Mouse (Mus musculus) lung, embryonic 14.5 days (tissue): ENCODE measurements around the gene Armc2. TPM values are rescaled to one million over a fixed set of nuclear protein-coding genes. Genes with fewer than 3 reads are reported as not detected.
A peak's percentile ranks its signal among the peaks of the same experiment; 100 is the strongest.

Experiments
- ATAC-seq: fragments of 200-750 bp; cut with Nextera tagmentation; 2 replicates; pipeline ENCODE4 v1.8.0; 2017; ENCODE audit warnings: mild to moderate bottlenecking, moderate TSS enrichment, moderate library complexity; ENCODE audit not compliant: insufficient read depth
- DNase-seq: peaks from one replicate; pipeline ENCODE4 v3.0.0-alpha.2; 2015
- H3K27ac ChIP-seq: fragments of 300-500 bp; sonication (generic); 2 replicates; pipeline ENCODE4 v1.5.1; 2014; ENCODE audit warnings: low read depth, mild to moderate bottlenecking, moderate library complexity
- H3K27me3 ChIP-seq: fragments of 300-500 bp; sonication (generic); 2 replicates; pipeline ENCODE4 v1.6.1; 2014; ENCODE audit warnings: low read length, control low read depth; ENCODE audit not compliant: insufficient read depth
- H3K36me3 ChIP-seq: fragments of 300-500 bp; sonication (generic); 2 replicates; pipeline ENCODE4 v1.6.1; 2014; ENCODE audit warnings: control low read depth; ENCODE audit not compliant: insufficient read depth
- H3K4me1 ChIP-seq: fragments of 300-500 bp; sonication (generic); 2 replicates; pipeline ENCODE4 v1.6.1; 2014; ENCODE audit warnings: antibody characterized with exemption, control low read depth; ENCODE audit not compliant: insufficient read depth
- H3K4me2 ChIP-seq: fragments of 300-500 bp; sonication (generic); 2 replicates; pipeline ENCODE4 v1.6.1; 2014; ENCODE audit warnings: mild to moderate bottlenecking
- H3K4me3 ChIP-seq: fragments of 300-500 bp; sonication (generic); 2 replicates; pipeline ENCODE4 v1.5.1; 2014; ENCODE audit warnings: low read depth, low read length
- H3K9ac ChIP-seq: fragments of 300-500 bp; sonication (generic); 2 replicates; pipeline ENCODE4 v1.6.1; 2014
- H3K9me3 ChIP-seq: fragments of 300-500 bp; sonication (generic); 2 replicates; pipeline ENCODE4 v1.6.1; 2016; ENCODE audit warnings: low read depth, low read length, control low read depth
- CTCF ChIP-seq: IDR thresholded peaks from 2 replicates; pipeline ENCODE4 v1.5.1; 2016; ENCODE audit warnings: antibody characterized with exemption, low read depth
- WGBS: fragments of 180-500 bp; shearing (Covaris S2); extraction: QIAGEN DNeasy Blood & Tissue Kit; methylation state at CpG from one replicate; pipeline ENCODE4 v1.1.7; 2014; 5-methylcytosine and 5-hydroxymethylcytosine counted together
- polyA plus RNA-seq: library from polyadenylated mRNA; unstranded; fragments of >200 nt; fragmentation: Nextera tagmentation; extraction: Ambion mirVana; gene quantifications from 2 replicates; pipeline ENCODE4 v1.2.1, GENCODE M21; 2014

Gene Armc2
- polyA plus RNA-seq, 1 experiment from 2014 or later = 2.6 TPM

GRCm38 (mm10) chr10:41978403-41979234 is 39.6 kb downstream of the Armc2 start:
- ATAC-seq (no peak), DNase-seq (no peak)
- H3K4me2 ChIP-seq = no peak overlapping the region
- WGBS = 69% methylated on average over 7 of the region's 7 CpGs
- no peaks in the 10 kb centered on the region for H3K9me3 ChIP-seq
- TF ChIP-seq CTCF = no peak
- no peaks in the 10 kb centered on the region for H3K4me1 ChIP-seq
- H3K36me3 ChIP-seq = no peaks in the 10 kb centered on the region
- no peak overlapping the region for H3K27ac ChIP-seq
- no peaks in the 10 kb centered on the region for H3K27me3 ChIP-seq
- no peak overlapping the region for H3K4me3 ChIP-seq
- no peak overlapping the region for H3K9ac ChIP-seq

DNA sequence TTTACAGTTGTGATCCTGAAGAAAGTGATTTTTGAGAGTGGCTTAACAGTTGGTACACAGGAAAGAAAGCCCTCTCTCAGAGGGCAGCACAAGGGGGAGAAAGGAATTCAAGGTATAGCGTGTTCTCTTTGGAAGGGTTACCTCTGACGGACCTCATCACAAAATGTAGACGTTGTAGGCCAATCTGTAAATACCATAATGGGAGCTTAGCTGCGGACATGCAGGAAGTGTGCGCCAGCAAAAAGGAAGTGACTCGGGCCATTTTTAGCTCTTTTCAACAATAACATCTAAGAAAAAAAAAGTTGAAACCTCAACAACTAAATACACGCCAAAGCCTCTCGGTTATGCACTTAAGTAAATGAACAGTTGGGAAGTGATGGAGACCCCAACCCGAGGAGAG is 45.6 kb downstream of the Armc2 start:
- Histone ChIP-seq H3K36me3 (no peaks in the 10 kb centered on the region), H3K27me3 (no peaks in the 10 kb centered on the region), H3K4me1 (no peaks in the 10 kb centered on the region), H3K4me3 (no peak overlapping the region), H3K9me3 (no peaks in the 10 kb centered on the region), H3K9ac (no peak overlapping the region), H3K4me2 (0 out of 2 replicates have a peak overlapping the region, but pooled peaks have one; percentile 12), H3K27ac (no peak overlapping the region)
- 70% methylated on average over 9 of the region's 9 CpGs for WGBS
- peak; percentile 31 for DNase-seq
- TF ChIP-seq CTCF = no peak
- no peak for ATAC-seq

- H3K4me1 ChIP-seq = no peaks in the 10 kb centered on the region
- no peaks in the 10 kb centered on the region for H3K27me3 ChIP-seq
- DNase-seq = no peak
- no peaks in the 10 kb centered on the region for H3K36me3 ChIP-seq
- no peak overlapping the region for H3K4me3 ChIP-seq
- no peak for TF ChIP-seq CTCF
- ATAC-seq = no peak
- 77% methylated on average over 11 of the region's 11 CpGs for WGBS
- no peaks in the 10 kb centered on the region for H3K9me3 ChIP-seq
- H3K9ac ChIP-seq = no peak overlapping the region
- H3K4me2 ChIP-seq = no peak overlapping the region
- H3K27ac ChIP-seq = no peak overlapping the region
Measured at GRCm38 (mm10) chr10:41967915-41968635, 50.2 kb downstream of the Armc2 start.

DNA sequence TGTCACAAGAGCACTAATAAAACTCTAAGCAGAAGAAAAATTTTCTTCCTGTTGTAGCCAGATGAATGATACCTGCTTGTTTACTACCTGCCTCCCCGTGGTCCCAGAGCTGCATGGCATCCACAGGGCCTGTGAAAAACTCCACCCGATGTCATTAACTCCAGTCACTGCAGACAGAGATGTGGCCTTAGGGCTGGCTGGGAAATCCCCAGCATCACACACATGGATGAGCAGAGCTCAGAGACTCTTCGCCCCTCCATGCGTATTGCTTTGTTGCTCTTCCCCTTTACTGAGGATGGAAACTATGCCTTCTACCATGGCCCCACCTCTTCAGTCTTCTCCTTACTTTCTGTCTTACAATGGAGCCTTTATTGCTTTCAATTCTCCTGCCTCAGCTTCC is 55.5 kb downstream of the Armc2 start:
- H3K4me1 ChIP-seq = no peaks in the 10 kb centered on the region
- H3K36me3 ChIP-seq = no peaks in the 10 kb centered on the region
- no peaks in the 10 kb centered on the region for H3K27me3 ChIP-seq
- DNase-seq = no peak
- no peak overlapping the region for H3K4me3 ChIP-seq
- H3K9ac ChIP-seq = no peak overlapping the region
- no peak for TF ChIP-seq CTCF
- no peak overlapping the region for H3K4me2 ChIP-seq
- ATAC-seq = no peak
- WGBS = 78% methylated on average over 4 of the region's 4 CpGs
- H3K27ac ChIP-seq = no peak overlapping the region
- no peaks in the 10 kb centered on the region for H3K9me3 ChIP-seq

- no peak for ATAC-seq
- Histone ChIP-seq H3K36me3 (no peaks in the 10 kb centered on the region), H3K9me3 (no peaks in the 10 kb centered on the region), H3K4me2 (no peak overlapping the region), H3K4me1 (no peaks in the 10 kb centered on the region), H3K4me3 (no peak overlapping the region), H3K9ac (no peak overlapping the region), H3K27ac (no peak overlapping the region), H3K27me3 (no peaks in the 10 kb centered on the region)
- no peak for DNase-seq
- TF ChIP-seq CTCF = 0 out of 2 replicates have a peak, but pooled peaks have one; percentile 11
- WGBS = 36% methylated on average over 2 of the region's 2 CpGs
Measured at GRCm38 (mm10) chr10:41959808-41960207, 58.4 kb downstream of the Armc2 start.

DNA sequence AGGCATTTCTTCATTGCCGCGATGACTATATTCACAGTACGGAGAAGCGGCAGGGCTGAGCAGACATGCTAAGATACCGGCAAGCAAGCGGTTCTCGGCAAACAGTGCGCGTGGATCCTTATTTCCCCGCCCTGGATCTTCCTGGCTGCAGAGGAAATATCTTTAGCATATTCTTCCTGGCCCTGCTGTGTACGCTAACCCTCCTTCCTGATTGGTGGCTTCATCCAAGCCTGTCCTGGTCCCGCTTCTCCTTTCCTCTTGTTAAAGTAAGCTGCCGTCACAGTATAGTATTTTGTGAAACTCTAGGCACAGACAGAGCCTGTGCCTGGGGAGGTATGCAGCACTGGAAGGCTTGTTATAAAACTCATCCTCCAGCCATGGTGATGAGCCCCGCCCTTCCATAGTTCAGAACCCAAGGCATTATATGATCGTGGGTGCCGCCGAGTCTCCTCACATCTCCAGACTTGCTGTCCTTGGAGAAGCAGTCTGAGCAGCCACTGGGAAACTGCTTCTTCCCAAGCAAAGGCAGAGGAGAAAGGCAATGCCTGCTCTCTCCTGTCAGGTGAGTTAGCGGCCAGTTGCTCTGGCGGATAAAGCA is 59.5 kb downstream of the Armc2 start:
- Histone ChIP-seq H3K27me3 (no peaks in the 10 kb centered on the region), H3K9me3 (no peaks in the 10 kb centered on the region), H3K4me3 (no peak overlapping the region), H3K36me3 (no peaks in the 10 kb centered on the region), H3K4me1 (no peaks in the 10 kb centered on the region), H3K9ac (no peak overlapping the region), H3K27ac (no peak overlapping the region), H3K4me2 (no peak overlapping the region)
- 93% methylated on average over 19 of the region's 19 CpGs for WGBS
- ATAC-seq (no peak), DNase-seq (no peak)
- TF ChIP-seq CTCF = no peak
